Mouse (Mus musculus) limb, embryonic 13.5 days (tissue): ENCODE data around the gene Tgif1. TPM values are rescaled to one million over a fixed set of nuclear protein-coding genes. Genes with fewer than 3 reads are reported as not detected.
"Not testable (repeated sequence)": the region's sequence is repeated elsewhere in the genome, so short reads cannot be mapped to it uniquely, and the experiment has no call there.

Experiments
- ATAC-seq: fragments of 200-750 bp; cut with Nextera tagmentation; 2 replicates; pipeline ENCODE4 v1.8.0; 2017; ENCODE audit warnings: low read depth, moderate number of reproducible peaks, moderate TSS enrichment; ENCODE audit not compliant: low FRiP score
- H3K27ac ChIP-seq: fragments of 300-500 bp; sonication (generic); 2 replicates; pipeline ENCODE4 v1.5.1; 2015; ENCODE audit warnings: inconsistent platforms, mild to moderate bottlenecking, moderate library complexity
- H3K27me3 ChIP-seq: fragments of 300-500 bp; sonication (generic); 2 replicates; pipeline ENCODE4 v1.6.1; 2015; ENCODE audit warnings: mild to moderate bottlenecking, inconsistent platforms
- H3K36me3 ChIP-seq: fragments of 300-500 bp; sonication (generic); 2 replicates; pipeline ENCODE4 v1.6.1; 2015; ENCODE audit warnings: inconsistent platforms, mild to moderate bottlenecking, moderate library complexity
- H3K4me1 ChIP-seq: fragments of 300-500 bp; sonication (generic); 2 replicates; pipeline ENCODE4 v1.6.1; 2015; ENCODE audit warnings: inconsistent platforms
- H3K4me2 ChIP-seq: fragments of 300-500 bp; sonication (generic); replicated peaks from 2 replicates; pipeline ENCODE4 v1.6.1; 2015; ENCODE audit warnings: inconsistent platforms, mild to moderate bottlenecking, moderate library complexity
- H3K4me3 ChIP-seq: fragments of 300-500 bp; sonication (generic); 2 replicates; pipeline ENCODE4 v1.5.1; 2015; ENCODE audit warnings: moderate library complexity, mild to moderate bottlenecking, inconsistent platforms
- H3K9ac ChIP-seq: fragments of 300-500 bp; sonication (generic); 2 replicates; pipeline ENCODE4 v1.6.1; 2015; ENCODE audit warnings: mild to moderate bottlenecking, inconsistent platforms
- H3K9me3 ChIP-seq: fragments of 300-500 bp; sonication (generic); 2 replicates; pipeline ENCODE4 v1.6.1; 2016; ENCODE audit warnings: inconsistent platforms
- WGBS: fragments of 180-500 bp; shearing (Covaris S2); methylation state at CpG from one replicate; pipeline ENCODE4 v1.1.7; 2015; 5-methylcytosine and 5-hydroxymethylcytosine counted together
- polyA plus RNA-seq: library from polyadenylated mRNA; unstranded; fragments of >200 nt; fragmentation: Nextera tagmentation; extraction: Ambion mirVana; gene quantifications from 2 replicates; pipeline ENCODE4 v1.2.1, GENCODE M21; 2015

The Tgif1 gene
- polyA plus RNA-seq, 1 experiment from 2014 or later = 103 TPM

- Histone ChIP-seq H3K4me1 (peaks cover 28% of the 10 kb centered on the region), H3K36me3 (peaks cover 28% of the 10 kb centered on the region), H3K9ac (peak overlapping the region; percentile 97), H3K27ac (peak overlapping the region; percentile 98), H3K9me3 (no peaks in the 10 kb centered on the region), H3K27me3 (no peaks in the 10 kb centered on the region), H3K4me3 (peak overlapping the region; percentile 87), H3K4me2 (peak overlapping the region; percentile 96)
- ATAC-seq = peak; percentile 24
- under 1% methylated on average over 23 of the region's 23 CpGs for WGBS
Measured at GRCm38 (mm10) chr17:70848511-70849398, 4.6 kb downstream of the Tgif1 start.

- peak overlapping the region; percentile 96 for H3K4me2 ChIP-seq
- WGBS = under 1% methylated on average over 17 of the region's 17 CpGs
Measured at GRCm38 (mm10) chr17:70847751-70848510, 5.4 kb downstream of the Tgif1 start.

GRCm38 (mm10) chr17:70847086-70847485, 6.3 kb downstream of the Tgif1 start:
- H3K27ac ChIP-seq = no peak overlapping the region
- H3K9me3 ChIP-seq = no peaks in the 10 kb centered on the region
- peaks cover 43% of the 10 kb centered on the region for H3K36me3 ChIP-seq
- H3K4me1 ChIP-seq = peaks cover 27% of the 10 kb centered on the region
- peak overlapping the region; percentile 52; the same call in 1 of the 2 replicates for H3K9ac ChIP-seq
- H3K4me2 ChIP-seq = peak overlapping the region; percentile 96
- H3K4me3 ChIP-seq = peak overlapping the region; percentile 87
- WGBS = 1% methylated on average over 4 of the region's 4 CpGs
- ATAC-seq = no peak
- H3K27me3 ChIP-seq = no peaks in the 10 kb centered on the region

More at GRCm38 (mm10) chr17:70847751-70848510, 5.4 kb downstream of the Tgif1 start:
- Histone ChIP-seq H3K36me3 (peaks cover 36% of the 10 kb centered on the region), H3K4me1 (peaks cover 27% of the 10 kb centered on the region), H3K27ac (peak overlapping the region; percentile 98), H3K9me3 (no peaks in the 10 kb centered on the region), H3K4me3 (peak overlapping the region; percentile 87), H3K9ac (peak overlapping the region; percentile 97), H3K27me3 (no peaks in the 10 kb centered on the region)
- ATAC-seq = no peak

- no peaks in the 10 kb centered on the region for H3K9me3 ChIP-seq
- H3K4me3 ChIP-seq = no peak overlapping the region
- H3K4me1 ChIP-seq = peaks cover 27% of the 10 kb centered on the region
- 0 out of 2 replicates have a peak overlapping the region, but pooled peaks have one; percentile 25 for H3K9ac ChIP-seq
- peak overlapping the region; percentile 17; the same call in 1 of the 2 replicates for H3K4me2 ChIP-seq
- no peaks in the 10 kb centered on the region for H3K27me3 ChIP-seq
- 63% methylated on average over 8 of the region's 8 CpGs for WGBS
- peaks cover 51% of the 10 kb centered on the region for H3K36me3 ChIP-seq
- no peak overlapping the region for H3K27ac ChIP-seq
- no peak for ATAC-seq
Measured at GRCm38 (mm10) chr17:70846111-70846644, 7.2 kb downstream of the Tgif1 start.

GRCm38 (mm10) chr17:70845543-70845942, 7.8 kb downstream of the Tgif1 start:
- Histone ChIP-seq H3K4me3 (no peak overlapping the region), H3K27me3 (no peaks in the 10 kb centered on the region), H3K36me3 (peaks cover 53% of the 10 kb centered on the region), H3K9ac (no peak overlapping the region), H3K9me3 (no peaks in the 10 kb centered on the region), H3K27ac (no peak overlapping the region), H3K4me1 (peaks cover 27% of the 10 kb centered on the region), H3K4me2 (no peak overlapping the region)
- WGBS = 80% methylated on average over 2 of the region's 2 CpGs
- ATAC-seq = no peak

GRCm38 (mm10) chr17:70844971-70845370, 8.4 kb downstream of the Tgif1 start:
- H3K27ac ChIP-seq = no peak overlapping the region
- H3K9me3 ChIP-seq = no peaks in the 10 kb centered on the region
- no peak overlapping the region for H3K9ac ChIP-seq
- no peaks in the 10 kb centered on the region for H3K27me3 ChIP-seq
- H3K36me3 ChIP-seq = peaks cover 59% of the 10 kb centered on the region
- no peak overlapping the region for H3K4me2 ChIP-seq
- WGBS = 71% methylated on average over 10 of the region's 10 CpGs
- ATAC-seq = no peak
- no peak overlapping the region for H3K4me3 ChIP-seq
- peaks cover 27% of the 10 kb centered on the region for H3K4me1 ChIP-seq

GRCm38 (mm10) chr17:70843252-70843651, 10.1 kb downstream of the Tgif1 start:
- H3K36me3 ChIP-seq = peaks cover 72% of the 10 kb centered on the region
- ATAC-seq = no peak

GRCm38 (mm10) chr17:70838533-70838932, 14.8 kb downstream of the Tgif1 start:
- H3K27me3 ChIP-seq = no peaks in the 10 kb centered on the region
- H3K36me3 ChIP-seq = peaks cover 51% of the 10 kb centered on the region
- ATAC-seq = no peak
- no peaks in the 10 kb centered on the region for H3K9me3 ChIP-seq
- H3K4me2 ChIP-seq = no peak overlapping the region
- WGBS = 26% methylated on average over 5 of the region's 5 CpGs
- peaks cover 14% of the 10 kb centered on the region for H3K4me1 ChIP-seq
- H3K9ac ChIP-seq = no peak overlapping the region
- no peak overlapping the region for H3K4me3 ChIP-seq
- no peak overlapping the region for H3K27ac ChIP-seq

More at GRCm38 (mm10) chr17:70843252-70843651, 10.1 kb downstream of the Tgif1 start:
- Histone ChIP-seq H3K27ac (no peak overlapping the region), H3K9me3 (no peaks in the 10 kb centered on the region), H3K4me2 (no peak overlapping the region), H3K4me1 (peaks cover 27% of the 10 kb centered on the region), H3K4me3 (no peak overlapping the region), H3K27me3 (no peaks in the 10 kb centered on the region), H3K9ac (no peak overlapping the region)
- 46% methylated on average over 4 of the region's 4 CpGs for WGBS

GRCm38 (mm10) chr17:70838031-70838430, 15.3 kb downstream of the Tgif1 start:
- WGBS = 78% methylated on average over 7 of the region's 7 CpGs
- H3K4me3 ChIP-seq = no peak overlapping the region
- peaks cover 14% of the 10 kb centered on the region for H3K4me1 ChIP-seq
- H3K36me3 ChIP-seq = peaks cover 46% of the 10 kb centered on the region
- no peak overlapping the region for H3K27ac ChIP-seq
- no peak overlapping the region for H3K4me2 ChIP-seq
- H3K27me3 ChIP-seq = no peaks in the 10 kb centered on the region
- no peak overlapping the region for H3K9ac ChIP-seq
- no peaks in the 10 kb centered on the region for H3K9me3 ChIP-seq
- ATAC-seq = no peak

GRCm38 (mm10) chr17:70837474-70837873, 15.9 kb downstream of the Tgif1 start:
- H3K4me3 ChIP-seq, H3K4me2 ChIP-seq, H3K27ac ChIP-seq, H3K9me3 ChIP-seq, H3K9ac ChIP-seq, ATAC-seq, H3K27me3 ChIP-seq: not testable (repeated sequence)
- peaks cover 40% of the 10 kb centered on the region for H3K36me3 ChIP-seq
- WGBS = 96% methylated on average over 6 of the region's 6 CpGs
- H3K4me1 ChIP-seq = peaks cover 14% of the 10 kb centered on the region

GRCm38 (mm10) chr17:70836820-70837219, 16.5 kb downstream of the Tgif1 start:
- Histone ChIP-seq H3K36me3 (peaks cover 35% of the 10 kb centered on the region), H3K27me3 (no peaks in the 10 kb centered on the region), H3K9me3 (no peaks in the 10 kb centered on the region), H3K27ac (no peak overlapping the region), H3K9ac (no peak overlapping the region), H3K4me2 (no peak overlapping the region), H3K4me3 (no peak overlapping the region), H3K4me1 (peaks cover 14% of the 10 kb centered on the region)
- 71% methylated on average over 7 of the region's 7 CpGs for WGBS
- ATAC-seq = no peak
